Mouse (Mus musculus) forebrain, embryonic 13.5 days (tissue): ENCODE data around the gene Cd8a. TPM values are rescaled to one million over a fixed set of nuclear protein-coding genes. Genes with fewer than 3 reads are reported as not detected.

Source experiments
- ATAC-seq: fragments of 200-750 bp; cut with Nextera tagmentation; 2 replicates; pipeline ENCODE4 v1.8.0; 2017
- H3K27ac ChIP-seq: fragments of 300-500 bp; sonication (generic); 2 replicates; pipeline ENCODE4 v1.5.1; 2015; ENCODE audit warnings: inconsistent platforms, mild to moderate bottlenecking, moderate library complexity
- H3K27me3 ChIP-seq: fragments of 300-500 bp; sonication (generic); 2 replicates; pipeline ENCODE4 v1.6.1; 2015; ENCODE audit warnings: mild to moderate bottlenecking, inconsistent platforms
- H3K36me3 ChIP-seq: fragments of 300-500 bp; sonication (generic); 2 replicates; pipeline ENCODE4 v1.6.1; 2015; ENCODE audit warnings: mild to moderate bottlenecking, inconsistent platforms; ENCODE audit not compliant: poor library complexity, severe bottlenecking
- H3K4me1 ChIP-seq: fragments of 300-500 bp; sonication (generic); 2 replicates; pipeline ENCODE4 v1.6.1; 2015; ENCODE audit warnings: inconsistent platforms
- H3K4me2 ChIP-seq: fragments of 300-500 bp; sonication (generic); 2 replicates; pipeline ENCODE4 v1.6.1; 2015; ENCODE audit warnings: inconsistent platforms, mild to moderate bottlenecking, moderate library complexity
- H3K4me3 ChIP-seq: fragments of 300-500 bp; sonication (generic); 2 replicates; pipeline ENCODE4 v1.5.1; 2015; ENCODE audit warnings: mild to moderate bottlenecking, inconsistent platforms
- H3K9ac ChIP-seq: fragments of 300-500 bp; sonication (generic); 2 replicates; pipeline ENCODE4 v1.6.1; 2015; ENCODE audit warnings: mild to moderate bottlenecking, inconsistent platforms
- H3K9me3 ChIP-seq: fragments of 300-500 bp; sonication (generic); replicated peaks from 2 replicates; pipeline ENCODE4 v1.6.1; 2016; ENCODE audit warnings: inconsistent platforms
- WGBS: fragments of 180-500 bp; shearing (Covaris S2); methylation state at CpG from one replicate; pipeline ENCODE4 v1.1.7; 2015; 5-methylcytosine and 5-hydroxymethylcytosine counted together
- polyA plus RNA-seq: library from polyadenylated mRNA; unstranded; fragments of >200 nt; fragmentation: Nextera tagmentation; extraction: Ambion mirVana; gene quantifications from 2 replicates; pipeline ENCODE4 v1.2.1, GENCODE M21; 2015

Gene Cd8a
- polyA plus RNA-seq, 1 experiment from 2014 or later = not detected

DNA sequence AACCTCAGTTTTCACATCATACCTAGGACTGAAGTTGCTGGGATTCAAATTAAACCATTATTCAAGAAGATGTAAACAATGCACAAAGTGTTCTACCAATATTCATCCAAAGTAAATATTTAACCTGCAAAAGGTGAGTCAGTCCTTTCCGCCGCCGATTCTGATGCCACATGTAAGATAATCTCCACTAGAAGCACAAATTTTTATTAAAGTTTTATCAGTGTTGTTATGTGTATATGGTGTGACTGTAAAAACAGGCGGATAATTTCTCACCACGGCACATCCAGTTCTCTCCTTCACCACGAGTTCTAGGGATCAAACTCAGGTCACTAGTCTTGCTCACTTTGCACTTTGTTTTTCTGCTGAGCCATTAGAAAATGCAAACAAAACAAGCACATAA is 47.6 kb downstream of the Cd8a start:
- no peaks in the 10 kb centered on the region; the same call in 1 of the 2 replicates for H3K36me3 ChIP-seq
- no peak overlapping the region for H3K27ac ChIP-seq
- no peak overlapping the region for H3K4me3 ChIP-seq
- WGBS = 90% methylated on average over 6 of the region's 6 CpGs
- no peaks in the 10 kb centered on the region for H3K27me3 ChIP-seq
- no peak for ATAC-seq
- H3K4me1 ChIP-seq = no peaks in the 10 kb centered on the region
- H3K9ac ChIP-seq = no peak overlapping the region
- no peaks in the 10 kb centered on the region for H3K9me3 ChIP-seq
- no peak overlapping the region for H3K4me2 ChIP-seq

DNA sequence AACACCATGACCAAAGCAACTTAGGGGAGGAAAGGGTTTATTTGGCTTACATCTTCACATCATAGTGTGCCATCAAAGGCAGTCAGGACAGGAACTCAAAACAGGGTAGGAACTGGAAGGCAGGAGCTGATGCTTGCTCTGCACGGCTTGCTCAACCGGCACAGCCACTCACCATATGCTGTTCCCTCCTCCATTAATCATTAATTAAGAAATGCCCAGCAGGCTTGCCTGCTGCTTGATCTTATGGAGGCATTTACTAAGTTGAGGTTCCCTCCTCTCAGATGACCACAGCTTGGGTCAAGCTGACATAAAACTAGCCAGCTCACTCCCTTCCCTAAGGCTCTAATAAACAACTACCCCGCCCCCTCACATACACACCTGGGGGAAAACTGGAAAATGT is 48.9 kb downstream of the Cd8a start:
- H3K4me1 ChIP-seq = no peaks in the 10 kb centered on the region
- H3K27me3 ChIP-seq = no peaks in the 10 kb centered on the region
- no peak overlapping the region for H3K4me2 ChIP-seq
- H3K4me3 ChIP-seq = no peak overlapping the region
- 90% methylated on average over 3 of the region's 3 CpGs for WGBS
- H3K9me3 ChIP-seq = no peaks in the 10 kb centered on the region
- no peak overlapping the region for H3K27ac ChIP-seq
- no peak overlapping the region for H3K9ac ChIP-seq
- ATAC-seq = no peak
- H3K36me3 ChIP-seq = peaks cover 11% of the 10 kb centered on the region

DNA sequence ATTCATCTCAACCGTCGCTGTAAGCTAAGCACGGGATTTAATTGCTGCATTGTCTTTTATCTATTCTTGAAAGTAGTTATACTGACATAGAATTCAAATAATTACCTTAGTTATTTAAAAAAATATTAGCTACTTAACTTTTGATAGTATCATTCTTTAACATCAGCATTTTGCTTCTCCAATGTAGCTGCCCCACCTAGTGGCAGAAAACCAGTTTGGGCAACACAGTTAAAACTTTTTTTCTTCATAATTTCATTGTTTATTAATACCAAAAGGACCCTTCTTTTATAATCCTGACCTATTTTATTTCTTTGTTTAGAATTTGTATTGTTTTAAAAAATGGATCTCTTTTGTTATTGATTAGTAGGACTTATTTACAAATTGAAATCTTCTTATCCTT is 49.9 kb downstream of the Cd8a start:
- ATAC-seq = no peak
- Histone ChIP-seq H3K27ac (no peak overlapping the region), H3K27me3 (no peaks in the 10 kb centered on the region), H3K4me2 (no peak overlapping the region), H3K9me3 (no peaks in the 10 kb centered on the region), H3K4me1 (no peaks in the 10 kb centered on the region), H3K36me3 (peaks cover 21% of the 10 kb centered on the region), H3K9ac (no peak overlapping the region), H3K4me3 (no peak overlapping the region)
- WGBS = 88% methylated on average over 3 of the region's 3 CpGs

DNA sequence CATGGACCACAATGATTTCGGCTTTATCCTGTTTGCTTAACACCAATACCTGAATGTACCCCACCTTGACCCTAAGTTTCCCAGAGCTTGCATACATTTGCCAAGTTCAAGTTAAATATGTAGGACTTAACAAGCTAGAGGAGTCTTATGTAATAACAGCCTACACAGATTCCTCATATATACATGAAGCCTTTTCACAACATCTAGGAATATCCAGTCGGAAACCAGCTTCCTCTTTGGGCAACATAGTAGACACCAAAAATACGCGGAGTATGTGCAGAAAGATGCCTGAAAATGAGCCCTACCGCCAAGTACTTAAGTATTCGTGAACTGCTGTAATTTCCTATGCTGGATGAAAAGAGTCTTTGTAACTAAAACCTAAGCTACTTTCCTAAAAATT is 52.5 kb downstream of the Cd8a start:
- Histone ChIP-seq H3K4me3 (no peak overlapping the region), H3K9ac (no peak overlapping the region), H3K27me3 (no peaks in the 10 kb centered on the region), H3K36me3 (peaks cover 29% of the 10 kb centered on the region), H3K4me2 (no peak overlapping the region), H3K9me3 (no peaks in the 10 kb centered on the region), H3K27ac (no peak overlapping the region), H3K4me1 (no peaks in the 10 kb centered on the region)
- ATAC-seq = no peak
- 92% methylated on average over 6 of the region's 6 CpGs for WGBS

DNA sequence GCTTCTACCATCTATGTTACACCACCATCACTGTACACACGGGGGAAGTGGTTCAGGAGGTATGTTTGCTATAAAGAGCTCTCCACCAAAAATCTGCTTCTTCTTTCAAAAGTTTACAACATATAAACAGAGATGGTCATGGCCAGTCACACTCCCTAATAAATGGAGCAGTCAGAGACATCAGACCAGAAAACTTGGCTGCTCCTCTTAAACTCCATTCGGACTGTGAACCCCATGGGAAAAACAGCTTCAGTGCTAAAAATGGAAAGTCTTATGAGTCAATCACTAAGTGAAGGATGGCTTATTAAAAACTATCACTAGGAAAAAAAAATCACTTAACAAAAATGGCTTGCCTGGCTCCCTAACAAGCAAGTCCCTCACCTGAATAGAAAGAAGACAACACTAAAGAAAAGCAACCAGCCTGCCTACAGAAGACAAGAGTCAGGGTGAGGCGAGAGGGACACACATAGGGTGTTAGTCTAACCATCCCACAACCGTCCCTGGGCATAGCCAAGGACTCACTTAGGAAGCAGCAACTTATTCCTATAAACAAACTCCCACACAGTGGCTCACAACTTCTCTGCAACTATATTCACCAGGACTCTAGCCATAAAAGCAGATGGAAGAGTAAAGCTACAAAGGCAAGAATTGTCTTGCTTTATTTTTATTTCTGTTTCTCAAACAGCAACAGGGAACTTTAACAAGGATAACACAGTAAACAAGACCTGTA is 54.9 kb downstream of the Cd8a start:
- H3K9ac ChIP-seq = no peak overlapping the region
- no peaks in the 10 kb centered on the region for H3K27me3 ChIP-seq
- H3K4me2 ChIP-seq = no peak overlapping the region
- H3K36me3 ChIP-seq = peaks cover 29% of the 10 kb centered on the region
- 90% methylated on average over 4 of the region's 4 CpGs for WGBS
- no peaks in the 10 kb centered on the region for H3K9me3 ChIP-seq
- no peak for ATAC-seq
- H3K27ac ChIP-seq = no peak overlapping the region
- no peak overlapping the region for H3K4me3 ChIP-seq
- H3K4me1 ChIP-seq = no peaks in the 10 kb centered on the region

Other genes with a start within 250 kb of the Cd8a start
- gene Thnsl2, start 229.0 kb upstream of the Cd8a start, polyA plus RNA-seq = 2.9 and 4.6 TPM in 2 replicates
- not detected in 2 replicates for gene Fabp1, start 173.6 kb upstream of the Cd8a start, polyA plus RNA-seq
- gene Krcc1, start 101.8 kb upstream of the Cd8a start, polyA plus RNA-seq = 24.1 and 24.3 TPM in 2 replicates
- 0.05 and 0.98 TPM in 2 replicates for gene Smyd1, start 51.2 kb upstream of the Cd8a start, polyA plus RNA-seq
- gene Cd8b1, start 50.6 kb upstream of the Cd8a start, polyA plus RNA-seq = 0.14 TPM in 1 of 2 replicates, not detected in the other
- gene Rmnd5a, start 67.2 kb downstream of the Cd8a start, polyA plus RNA-seq = 6.8 and 9.0 TPM in 2 replicates
- gene Rnf103, start 120.5 kb downstream of the Cd8a start, polyA plus RNA-seq = 16.9 and 18.8 TPM in 2 replicates
- gene Chmp3, start 170.4 kb downstream of the Cd8a start, polyA plus RNA-seq = 48.9 and 54.9 TPM in 2 replicates